Mouse (Mus musculus) midbrain, postnatal 0 days (tissue): ENCODE data around the gene Slc39a8. TPM values are rescaled to one million over a fixed set of nuclear protein-coding genes. Genes with fewer than 3 reads are reported as not detected.

ENCODE experiments used
- ATAC-seq: fragments of 200-750 bp; cut with Nextera tagmentation; 2 replicates; pipeline ENCODE4 v1.8.0; 2017; ENCODE audit warnings: moderate number of reproducible peaks, mild to moderate bottlenecking, moderate TSS enrichment, moderate library complexity; ENCODE audit not compliant: low FRiP score
- DNase-seq: peaks from one replicate; pipeline ENCODE4 v3.0.0-alpha.2; 2015; ENCODE audit warnings: low spot score
- H3K27ac ChIP-seq: fragments of 300-500 bp; sonication (generic); 2 replicates; pipeline ENCODE4 v1.5.1; 2014; ENCODE audit warnings: low read depth, mild to moderate bottlenecking, low read length, mixed read lengths
- H3K27me3 ChIP-seq: fragments of 300-500 bp; sonication (generic); 2 replicates; pipeline ENCODE4 v1.6.1; 2014; ENCODE audit warnings: low read length, control low read depth, mixed read lengths; ENCODE audit not compliant: insufficient read depth
- H3K36me3 ChIP-seq: fragments of 300-500 bp; sonication (generic); 2 replicates; pipeline ENCODE4 v1.6.1; 2014; ENCODE audit warnings: low read length, control low read depth, mixed read lengths; ENCODE audit not compliant: insufficient read depth
- H3K4me1 ChIP-seq: fragments of 300-500 bp; sonication (generic); 2 replicates; pipeline ENCODE4 v1.6.1; 2014; ENCODE audit warnings: mild to moderate bottlenecking, control low read depth, antibody characterized with exemption, low read length, mixed read lengths; ENCODE audit not compliant: insufficient read depth
- H3K4me2 ChIP-seq: fragments of 300-500 bp; sonication (generic); 2 replicates; pipeline ENCODE4 v1.6.1; 2014; ENCODE audit warnings: low read depth, mild to moderate bottlenecking, low read length, mixed read lengths; ENCODE audit not compliant: poor library complexity, severe bottlenecking
- H3K4me3 ChIP-seq: fragments of 300-500 bp; sonication (generic); 2 replicates; pipeline ENCODE4 v1.5.1; 2014; ENCODE audit warnings: low read depth, mild to moderate bottlenecking, low read length, moderate library complexity
- H3K9ac ChIP-seq: fragments of 300-500 bp; sonication (generic); replicated peaks from 2 replicates; pipeline ENCODE4 v1.6.1; 2014; ENCODE audit warnings: mild to moderate bottlenecking, low read length, moderate library complexity, mixed read lengths; ENCODE audit not compliant: poor library complexity, severe bottlenecking
- H3K9me3 ChIP-seq: fragments of 300-500 bp; sonication (generic); 2 replicates; pipeline ENCODE4 v1.6.1; 2016; ENCODE audit warnings: low read length, control low read depth
- CTCF ChIP-seq: IDR thresholded peaks from 2 replicates; pipeline ENCODE4 v1.5.1; 2016; ENCODE audit warnings: antibody characterized with exemption, mild to moderate bottlenecking
- WGBS: fragments of 180-500 bp; shearing (Covaris S2); extraction: QIAGEN DNeasy Blood & Tissue Kit; methylation state at CpG from one replicate; pipeline ENCODE4 v1.1.7; 2014; 5-methylcytosine and 5-hydroxymethylcytosine counted together
- polyA plus RNA-seq: library from polyadenylated mRNA; unstranded; fragments of >200 nt; fragmentation: Nextera tagmentation; extraction: Ambion mirVana; gene quantifications from 2 replicates; pipeline ENCODE4 v1.2.1, GENCODE M21; 2015
- total RNA-seq: library from RNA; depleted of rRNA; stranded (reverse); fragments of >200 nt; gene quantifications from 2 replicates; pipeline ENCODE4 v1.2.3, GENCODE M21; 2014

Gene Slc39a8
- total and polyA plus RNA-seq, 2 experiments from 2014 or later = 12.6 to 19.7 TPM

DNA sequence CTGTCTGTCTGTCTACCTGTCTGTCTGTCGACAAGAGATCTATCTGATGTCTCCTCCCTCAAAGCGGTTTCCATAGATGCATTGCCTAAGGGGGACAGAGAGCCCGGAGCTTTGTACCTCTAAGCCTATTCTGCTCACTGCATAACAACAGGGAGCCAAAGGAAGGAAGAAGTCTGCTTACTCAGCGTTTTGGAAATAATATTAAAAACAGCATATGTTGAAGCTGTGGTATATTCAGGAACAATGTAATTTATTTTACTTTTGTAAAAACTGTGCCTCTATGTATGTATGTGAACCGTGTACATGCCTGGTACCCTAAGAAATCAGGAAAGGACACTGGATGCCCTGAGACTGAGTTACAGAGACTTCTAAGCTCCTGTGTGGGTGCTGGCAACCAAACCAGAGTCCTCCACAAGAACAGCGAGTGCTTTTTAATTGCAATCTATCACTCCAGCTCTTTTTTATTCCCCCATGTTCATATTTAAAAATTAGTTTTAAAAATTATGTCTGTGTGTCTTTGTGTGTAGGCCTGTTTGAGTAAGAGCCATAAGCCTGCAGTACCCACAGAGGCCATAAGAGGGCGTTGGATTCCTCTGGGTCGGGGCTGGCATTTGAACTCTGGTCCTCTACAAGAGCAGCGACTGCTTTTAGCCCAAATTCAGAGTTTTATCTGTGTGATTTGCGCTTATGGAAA is 28.7 kb downstream of the Slc39a8 start:
- Histone ChIP-seq H3K4me1 (no peaks in the 10 kb centered on the region), H3K27ac (no peak overlapping the region), H3K36me3 (no peaks in the 10 kb centered on the region), H3K9ac (no peak overlapping the region), H3K4me2 (no peak overlapping the region), H3K4me3 (no peak overlapping the region), H3K27me3 (no peaks in the 10 kb centered on the region), H3K9me3 (no peaks in the 10 kb centered on the region)
- DNase-seq (no peak), ATAC-seq (no peak)
- 83% methylated on average over 10 of the region's 10 CpGs for WGBS
- TF ChIP-seq CTCF = peak; percentile 39

DNA sequence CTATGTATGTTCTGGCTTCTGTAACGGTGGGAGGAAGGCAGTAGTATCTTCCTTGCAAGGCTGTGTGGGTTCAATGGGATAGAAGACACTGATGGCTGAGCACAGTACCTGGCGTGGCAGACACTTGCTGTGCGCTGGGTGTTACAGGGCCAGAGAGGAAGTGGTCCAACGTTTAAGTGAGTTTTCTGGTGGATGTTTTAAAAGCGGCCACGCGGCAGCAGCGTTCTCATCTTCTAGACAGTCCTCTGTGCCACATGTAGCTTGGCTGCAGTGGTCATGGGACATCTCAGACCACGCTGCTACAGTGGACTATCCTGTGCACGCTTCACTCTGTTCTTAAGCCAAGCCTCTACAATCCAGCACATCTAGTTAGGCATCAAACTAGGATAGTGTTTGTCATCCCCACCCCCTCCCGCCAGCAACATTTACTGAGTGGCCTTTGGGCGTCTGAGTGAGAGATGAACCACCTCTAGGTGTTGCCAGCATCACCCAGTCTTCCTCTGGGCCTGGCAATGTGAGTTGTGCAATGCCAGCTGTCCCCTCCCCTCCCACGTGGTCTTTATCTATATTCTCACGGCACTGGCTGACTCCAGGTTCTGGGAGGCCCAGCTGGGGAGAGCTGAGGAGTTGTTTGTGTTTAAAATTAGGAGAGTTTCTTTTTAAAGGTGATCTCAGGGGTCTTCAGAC is 29.4 kb downstream of the Slc39a8 start:
- no peak overlapping the region for H3K27ac ChIP-seq
- no peak overlapping the region for H3K4me2 ChIP-seq
- no peaks in the 10 kb centered on the region for H3K27me3 ChIP-seq
- no peak overlapping the region for H3K4me3 ChIP-seq
- H3K36me3 ChIP-seq = no peaks in the 10 kb centered on the region
- no peak for TF ChIP-seq CTCF
- no peaks in the 10 kb centered on the region for H3K9me3 ChIP-seq
- ATAC-seq (no peak), DNase-seq (no peak)
- 84% methylated on average over 14 of the region's 14 CpGs for WGBS
- no peak overlapping the region for H3K9ac ChIP-seq
- H3K4me1 ChIP-seq = no peaks in the 10 kb centered on the region

DNA sequence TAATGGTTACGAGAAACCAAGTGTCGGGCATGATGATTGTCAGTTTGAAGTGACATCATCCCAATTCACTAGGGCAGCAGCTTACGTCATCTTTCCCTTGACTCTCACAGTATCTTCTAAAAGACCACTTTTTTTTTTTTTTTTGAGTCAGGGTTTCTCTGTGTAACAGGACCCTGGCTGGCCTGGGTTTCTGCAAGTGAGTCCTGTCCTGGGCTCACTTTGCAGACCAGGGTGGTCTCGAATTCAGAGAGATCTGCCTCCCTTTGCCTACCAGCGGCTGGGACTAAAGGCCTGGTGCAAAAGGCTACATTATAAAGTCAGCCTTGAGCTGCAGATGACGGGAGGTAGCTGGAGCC is 29.9 kb downstream of the Slc39a8 start:
- Histone ChIP-seq H3K9ac (no peak overlapping the region), H3K27ac (no peak overlapping the region), H3K4me3 (no peak overlapping the region), H3K27me3 (no peaks in the 10 kb centered on the region), H3K9me3 (no peaks in the 10 kb centered on the region), H3K4me1 (no peaks in the 10 kb centered on the region), H3K36me3 (no peaks in the 10 kb centered on the region), H3K4me2 (no peak overlapping the region)
- ATAC-seq = no peak
- WGBS = 91% methylated on average over 6 of the region's 6 CpGs
- DNase-seq = no peak
- no peak for TF ChIP-seq CTCF

DNA sequence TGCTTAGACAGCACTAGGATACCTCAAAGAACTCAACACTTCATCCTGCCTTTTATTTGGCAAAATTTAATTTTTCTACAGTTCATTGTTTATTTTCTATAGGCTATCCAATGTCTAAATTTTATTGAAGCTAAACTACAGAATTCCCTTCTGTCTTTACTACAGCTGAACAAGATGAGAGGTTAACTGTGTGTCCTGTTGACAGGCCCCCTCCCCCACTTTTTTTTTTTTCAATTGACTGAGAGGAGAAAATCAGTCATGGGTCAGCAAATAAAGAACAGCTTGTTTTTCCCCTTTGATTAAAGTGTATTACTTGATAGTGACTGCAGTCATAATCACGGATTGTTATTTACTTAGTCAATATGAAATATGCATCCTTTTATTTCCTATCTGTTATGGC is 31.2 kb downstream of the Slc39a8 start:
- H3K4me1 ChIP-seq = no peaks in the 10 kb centered on the region
- H3K27ac ChIP-seq = no peak overlapping the region
- H3K4me3 ChIP-seq = no peak overlapping the region
- ATAC-seq (no peak), DNase-seq (no peak)
- no peak overlapping the region for H3K9ac ChIP-seq
- 29% methylated on average over 1 of the region's 1 CpGs for WGBS
- H3K36me3 ChIP-seq = no peaks in the 10 kb centered on the region
- no peaks in the 10 kb centered on the region for H3K27me3 ChIP-seq
- no peaks in the 10 kb centered on the region for H3K9me3 ChIP-seq
- no peak for TF ChIP-seq CTCF
- H3K4me2 ChIP-seq = no peak overlapping the region

DNA sequence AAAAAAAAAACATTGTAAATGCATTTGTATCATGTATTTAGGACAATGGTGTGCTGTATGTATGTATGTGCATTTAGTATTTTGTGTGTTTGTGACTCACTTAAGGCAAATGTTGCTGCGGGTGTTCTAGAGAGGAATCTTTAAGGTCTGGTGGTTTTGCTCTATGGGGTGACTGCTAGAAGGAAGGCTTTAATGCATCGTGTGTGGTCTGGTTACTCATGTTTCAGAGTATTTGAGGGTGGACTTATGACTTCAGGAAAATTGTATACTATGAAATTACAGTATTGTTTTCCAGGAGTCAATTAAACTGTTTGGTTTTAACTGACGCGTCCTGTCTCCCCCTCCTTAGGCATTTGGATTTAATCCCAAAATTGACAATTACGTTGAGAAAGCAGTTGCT is 32.1 kb downstream of the Slc39a8 start:
- ATAC-seq (no peak), DNase-seq (peak; percentile 15)
- Histone ChIP-seq H3K27me3 (no peaks in the 10 kb centered on the region), H3K4me1 (no peaks in the 10 kb centered on the region), H3K9ac (no peak overlapping the region), H3K9me3 (no peaks in the 10 kb centered on the region), H3K36me3 (no peaks in the 10 kb centered on the region), H3K4me3 (no peak overlapping the region), H3K4me2 (no peak overlapping the region), H3K27ac (no peak overlapping the region)
- WGBS = 31% methylated on average over 5 of the region's 5 CpGs
- TF ChIP-seq CTCF = no peak

DNA sequence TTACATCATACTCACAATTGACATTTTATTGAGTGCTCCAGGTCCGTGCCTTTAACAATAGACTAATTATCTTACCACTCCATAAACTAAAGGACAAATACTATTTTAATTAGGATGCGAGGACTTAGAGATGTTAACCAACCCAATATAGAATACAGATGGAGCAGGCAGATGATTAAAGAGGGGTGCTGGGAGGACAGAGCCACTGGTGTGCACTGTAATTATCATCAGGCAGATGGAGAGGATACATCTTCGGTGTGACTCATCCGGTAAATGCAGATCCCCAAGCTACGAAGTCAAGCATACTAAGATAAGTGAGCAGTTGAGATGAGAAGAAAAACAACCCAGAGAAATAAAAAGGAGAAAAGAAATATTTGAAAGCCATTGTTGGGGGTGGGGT is 34.4 kb downstream of the Slc39a8 start:
- ATAC-seq (no peak), DNase-seq (peak; percentile 9)
- Histone ChIP-seq H3K4me1 (no peaks in the 10 kb centered on the region), H3K4me3 (no peak overlapping the region), H3K9ac (no peak overlapping the region), H3K4me2 (no peak overlapping the region), H3K27me3 (no peaks in the 10 kb centered on the region), H3K27ac (no peak overlapping the region), H3K9me3 (no peaks in the 10 kb centered on the region), H3K36me3 (no peaks in the 10 kb centered on the region)
- no peak for TF ChIP-seq CTCF
- 90% methylated on average over 5 of the region's 5 CpGs for WGBS
